Mouse (Mus musculus) liver, embryonic 14.5 days (tissue): ENCODE measurements at regions not wholly inside any gene's neighbourhood (a gene's known extent, or its start where the extent isn't known, plus 50 kb on each side); places are given as distances from the start of the nearest gene placed in this dataset.

Source experiments
- CTCF ChIP-seq: IDR thresholded peaks from 2 replicates; pipeline ENCODE4 v1.5.1; 2016; ENCODE audit warnings: antibody characterized with exemption, low read depth, control low read depth
- EP300 ChIP-seq: IDR thresholded peaks from 2 replicates; pipeline ENCODE4 v1.6.1; 2016; ENCODE audit warnings: antibody characterized with exemption, low read depth

DNA sequence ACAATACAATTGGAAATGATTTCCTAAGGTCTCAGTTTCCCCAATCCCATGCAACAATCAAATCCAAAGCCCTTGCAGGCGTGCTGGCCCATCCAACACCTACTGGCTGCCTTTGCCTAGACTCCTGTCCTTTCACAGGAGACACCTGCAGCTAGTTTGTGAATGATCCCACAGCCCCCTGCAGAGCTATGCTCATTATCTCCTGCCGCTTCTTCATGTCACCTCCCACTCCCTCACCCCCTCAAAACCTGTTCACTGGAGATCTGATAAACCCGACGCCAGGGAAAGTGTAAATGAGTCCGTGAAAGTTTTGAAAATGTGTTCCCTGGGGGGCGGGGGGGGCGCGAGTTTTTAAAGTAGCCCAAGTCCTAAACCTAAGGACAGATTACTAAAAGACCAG lies 2420.2 kb upstream of the 5930422O12Rik start:
- TF ChIP-seq CTCF: no peak
- no peak for TF ChIP-seq EP300
